Mouse (Mus musculus): ENCODE measurements around the gene Rcbtb2. TPM values are rescaled to one million over a fixed set of nuclear protein-coding genes. Genes with fewer than 3 reads are reported as not detected.

Rcbtb2 gene
- total and polyA plus RNA-seq, 3 experiments, result 34.1 to 49.0 (median 36.9) TPM

DNA sequence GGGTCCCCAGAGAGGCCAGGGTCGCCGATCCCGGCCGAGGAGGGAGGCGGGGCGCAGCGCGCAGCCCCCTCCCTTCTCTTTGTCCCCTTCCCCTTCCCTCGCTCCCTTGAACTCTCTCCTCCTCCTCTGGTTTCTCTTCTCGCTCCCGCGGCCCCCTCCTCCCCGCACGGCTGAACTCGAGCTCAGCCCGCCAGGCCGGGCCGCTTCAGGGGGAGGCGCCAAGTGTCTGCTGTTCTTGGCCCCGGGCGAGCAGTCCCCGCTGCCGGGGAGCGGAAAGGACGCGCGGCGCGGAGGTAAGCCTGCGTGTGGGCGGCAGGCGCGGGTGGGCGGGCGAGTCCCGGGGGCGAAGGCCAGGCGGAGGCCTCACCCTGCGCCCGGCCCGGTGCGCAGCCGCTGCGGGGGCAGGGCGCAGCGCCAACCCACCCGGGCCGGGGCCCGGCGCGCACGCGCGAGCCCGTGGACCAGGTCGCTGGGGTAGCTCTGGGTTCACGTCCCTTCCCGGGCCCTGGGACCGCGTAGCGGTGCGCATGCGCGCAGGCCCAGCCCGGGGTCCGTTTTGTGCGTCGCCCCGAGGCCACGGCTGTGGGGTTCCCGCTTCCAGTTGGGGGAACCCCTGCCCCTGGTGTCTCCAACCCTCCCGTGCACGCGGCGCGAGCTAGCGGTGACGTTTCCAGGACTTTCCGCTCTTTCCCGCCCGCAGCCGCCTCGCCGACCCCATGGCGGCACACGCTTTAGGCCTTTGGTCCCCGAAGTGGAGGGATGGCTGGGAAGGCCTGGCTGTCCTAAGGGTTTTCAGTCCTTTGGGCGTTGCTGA is 20.3 kb downstream of the Rcbtb2 start:
- peak overlapping the region; percentile 79 for H3K27ac ChIP-seq (ENCODE audit: insufficient read depth, low read depth)
- H3K4me1 ChIP-seq (ENCODE audit: control insufficient read depth in 1 of 2, insufficient read depth in 2 of 2), result peaks cover 10 to 45% of the 10 kb centered on the region in 2 experiments
- DNase-seq (ENCODE audit: extremely low read depth), result peak; percentile 60
- in situ Hi-C loops (cut with MboI; ENCODE audit: low pct_ligation_motif_present, low pct_unique_long_range_greater_than_20kb, low sequenced_read_pairs), result no loop called here
- peaks cover 5% of the 10 kb centered on the region for H3K79me2 ChIP-seq (replicated peaks; ENCODE audit: control insufficient read depth, extremely low read depth, insufficient read depth, poor library complexity, severe bottlenecking)
- H3K9me3 ChIP-seq (replicated peaks; ENCODE audit: low read length), result peaks cover 7% of the 10 kb centered on the region
- peaks cover 0 to 6% of the 10 kb centered on the region in 2 experiments for H3K36me3 ChIP-seq (replicated peaks in 1 of 2; ENCODE audit: control insufficient read depth in 1 of 2, insufficient read depth in 1 of 2, low read length in 1 of 2)
- peak overlapping the region; percentile 86 for H3K4me2 ChIP-seq (ENCODE audit: insufficient read depth, low read depth, poor library complexity, severe bottlenecking)
- H3K27me3 ChIP-seq (replicated peaks), result no peaks in the 10 kb centered on the region
- TF ChIP-seq MAX (IDR thresholded peaks at IDR 0.05; ENCODE audit: low read length) (peak; percentile 74; the same call in 1 of the 2 replicates), ZMIZ1 (IDR thresholded peaks at IDR 0.05; ENCODE audit: low read depth, low read length) (peak; percentile 51; the same call in 1 of the 2 replicates), JUN (IDR thresholded peaks at IDR 0.05; ENCODE audit: insufficient read depth, low read depth, low read length) (no peak), TCF12 (IDR thresholded peaks at IDR 0.05; ENCODE audit: low read depth, low read length) (no peak; the same call in none of the 2 replicates), JUND (conservative IDR thresholded peaks at IDR 0.05; ENCODE audit: low read depth, low read length) (no peak), SMC3 (IDR thresholded peaks at IDR 0.05; ENCODE audit: low read depth, low read length) (no peak), MAZ (IDR thresholded peaks at IDR 0.05; ENCODE audit: low read depth, low read length) (0 out of 2 replicates have a peak, but pooled peaks have one; percentile 45), RCOR1 (conservative IDR thresholded peaks at IDR 0.05; ENCODE audit: low read depth, low read length) (no peak), IRF4 (IDR thresholded peaks at IDR 0.05; ENCODE audit: low read depth, low read length) (peak; percentile 5; the same call in 1 of the 2 replicates), TBP (conservative IDR thresholded peaks at IDR 0.05; ENCODE audit: low read depth, low read length) (0 out of 2 replicates have a peak, but pooled peaks have one; percentile 33), POLR2A (IDR thresholded peaks at IDR 0.05; ENCODE audit: low read depth, low read length) (peak; percentile 74), ELF1 (IDR thresholded peaks at IDR 0.05; ENCODE audit: low read depth, low read length) (no peak), NRF1 (IDR thresholded peaks at IDR 0.05; ENCODE audit: low read depth, low read length) (peak; percentile 94), HCFC1 (IDR thresholded peaks at IDR 0.05; ENCODE audit: low read depth, low read length) (peak; percentile 49; the same call in 1 of the 2 replicates), SIN3A (IDR thresholded peaks at IDR 0.05; ENCODE audit: low read length) (peak; percentile 13; the same call in 1 of the 2 replicates), PAX5 (IDR thresholded peaks at IDR 0.05; ENCODE audit: low read length) (no peak), MXI1 (IDR thresholded peaks at IDR 0.05; ENCODE audit: low read depth, low read length) (peak; percentile 69), MYC (IDR thresholded peaks at IDR 0.05; ENCODE audit: low read depth, low read length) (peak; percentile 56; the same call in 1 of the 2 replicates), BHLHE40 (IDR thresholded peaks at IDR 0.05; ENCODE audit: low read depth, low read length) (peak; percentile 79), CHD1 (IDR thresholded peaks at IDR 0.05; ENCODE audit: low read depth, low read length) (0 out of 2 replicates have a peak, but pooled peaks have one; percentile 14), EP300 (IDR thresholded peaks at IDR 0.05; ENCODE audit: low read length) (no peak), UBTF (IDR thresholded peaks at IDR 0.05; ENCODE audit: low read depth, low read length) (peak; percentile 80; the same call in 1 of the 2 replicates), ETS1 (conservative IDR thresholded peaks at IDR 0.05; ENCODE audit: low read depth, low read length) (peak; percentile 43; the same call in 1 of the 2 replicates)
- H3K9ac ChIP-seq (ENCODE audit: insufficient read depth, low read depth), result peak overlapping the region; percentile 95
- dilution Hi-C loops (cut with MboI; ENCODE audit: extremely low pct_ligation_motif_present, extremely low pct_unique_long_range_greater_than_20kb, low sequenced_read_pairs), result no loop called here
- peak overlapping the region; percentile 66 to 86 (median 74) for H3K4me3 ChIP-seq (replicated peaks in 1 of 3; ENCODE audit: low read depth in 2 of 3, low read length in 2 of 3, poor library complexity in 1 of 3)

Data from CH12.LX (cell line).